Mouse (Mus musculus) gastrocnemius, postnatal 14 days (tissue): ENCODE results near the gene Dsp. TPM values are rescaled to one million over a fixed set of nuclear protein-coding genes. Genes with fewer than 3 reads are reported as not detected.

Experiments
- DNase-seq: peaks from one replicate; pipeline ENCODE4 v3.0.0; 2021; ENCODE audit warnings: mixed read lengths
- intact Hi-C: fragments of 180-260 bp; cut with DNase I; formaldehyde crosslinking; loops from one replicate; pipeline ENCODE4 v1.15.1; 2025; ENCODE audit warnings: low total_unique reads
- total RNA-seq, 2 experiments: library from RNA; stranded (reverse); gene quantifications; 2 replicates each; pipeline ENCODE4 v1.2.3; 2021

Gene Dsp
- total RNA-seq, 2 experiments from 2014 or later = 0.02 to 0.06 TPM

- DNase-seq = no peak
- intact Hi-C loops = no loop called here
Measured at GRCm38 (mm10) chr13:38164932-38165331, 13.8 kb downstream of the Dsp start.

- intact Hi-C loops = no loop called here
- no peak for DNase-seq
Measured at GRCm38 (mm10) chr13:38167056-38167455, 16.0 kb downstream of the Dsp start.

GRCm38 (mm10) chr13:38170707-38171144 is 19.6 kb downstream of the Dsp start:
- no peak for DNase-seq
- intact Hi-C loops = no loop called here

DNA sequence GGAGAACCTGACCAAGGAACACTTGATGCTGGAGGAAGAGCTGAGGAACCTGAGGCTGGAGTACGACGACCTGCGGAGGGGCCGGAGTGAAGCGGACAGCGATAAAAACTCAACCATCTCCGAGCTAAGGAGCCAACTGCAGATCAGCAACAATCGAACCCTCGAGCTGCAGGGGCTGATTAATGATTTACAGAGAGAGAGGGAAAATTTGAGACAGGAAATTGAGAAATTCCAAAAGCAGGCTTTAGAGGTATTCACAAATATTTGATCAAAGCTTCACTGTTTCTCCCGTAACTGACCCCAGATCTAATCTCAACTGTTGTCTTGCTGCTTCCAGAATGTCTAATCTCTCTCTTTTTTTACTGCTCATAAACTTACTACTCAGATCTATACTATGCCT is 42.3 kb downstream of the Dsp start:
- no peak for DNase-seq
- intact Hi-C loops = no loop called here

GRCm38 (mm10) chr13:38201413-38201812 is 50.3 kb downstream of the Dsp start:
- no peak for DNase-seq
- intact Hi-C loops = loop anchor here (10.0 kb wide), 1 partner anchor 137 kb away; no protein-coding TSS in a partner anchor

GRCm38 (mm10) chr13:38204171-38204570 is 53.1 kb downstream of the Dsp start:
- no peak for DNase-seq
- intact Hi-C loops = loop anchor here (10.0 kb wide), 1 partner anchor 139 kb away; no protein-coding TSS in a partner anchor

DNA sequence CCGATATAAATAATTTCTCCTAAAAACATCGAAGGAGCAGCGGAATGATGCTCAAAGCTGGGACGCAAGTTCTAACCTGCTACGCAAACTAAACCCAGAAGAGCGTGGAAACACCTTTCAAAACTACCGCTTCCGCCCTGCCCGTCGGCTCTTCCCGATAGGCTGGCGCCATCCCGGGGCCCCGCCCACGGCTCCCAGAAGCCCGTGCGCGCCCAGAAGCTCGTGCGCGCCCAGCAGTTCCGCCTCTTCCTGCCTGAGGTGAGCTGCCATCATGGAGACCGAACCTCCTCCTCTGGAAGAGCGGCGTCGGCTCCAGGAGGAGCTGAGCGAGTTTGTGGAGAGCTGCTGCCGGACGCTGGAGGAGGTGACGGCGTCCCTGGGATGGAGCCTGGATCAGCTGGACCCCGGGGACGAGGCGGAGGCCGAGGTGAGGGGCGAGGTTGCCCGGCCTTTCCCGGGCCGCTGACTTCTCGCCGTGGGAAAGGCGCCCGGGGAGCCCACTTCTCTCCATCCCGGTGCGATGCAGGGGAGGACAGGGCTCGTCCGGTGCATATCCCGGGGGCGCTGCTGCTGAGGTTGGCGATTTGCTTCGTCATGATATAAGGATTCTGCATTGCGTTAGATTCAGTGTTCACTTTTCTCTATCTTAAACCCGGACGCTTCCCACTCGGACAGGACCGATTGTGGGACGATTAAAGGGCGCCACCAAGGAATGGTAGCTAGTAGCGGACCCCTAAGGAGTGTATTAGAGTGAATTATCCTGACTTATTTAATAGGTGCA is 53.8 kb downstream of the Dsp start, which contains the start of gene Snrnp48:
Snrnp48 (plus strand) TSS at position 237 of the 781 bp plus-strand sequence.
- DNase-seq = peak; percentile 89
- intact Hi-C loops = loop anchor here (10.0 kb wide), 1 partner anchor 140 kb away; no protein-coding TSS in a partner anchor

DNA sequence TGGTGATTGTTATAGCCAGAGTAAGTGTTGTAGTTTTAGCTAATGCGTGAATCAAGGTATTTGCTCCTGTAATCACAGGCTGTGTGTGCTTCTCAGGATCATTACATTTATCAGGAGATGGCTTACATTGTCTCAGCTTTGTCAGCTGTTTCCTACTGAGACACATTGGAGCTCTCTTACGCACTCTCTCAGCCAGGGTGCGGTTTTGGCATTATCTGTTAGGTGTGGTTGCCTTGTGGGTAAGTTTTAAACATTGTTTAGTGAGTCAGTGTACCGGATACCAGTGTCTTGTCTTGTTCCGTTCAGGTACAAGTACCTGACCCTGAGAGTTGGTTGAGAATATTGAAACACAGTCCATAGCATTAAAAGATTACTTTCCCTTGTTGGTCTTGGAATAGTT is 60.0 kb downstream of the Dsp start:
- intact Hi-C loops = no loop called here
- DNase-seq = no peak

DNA sequence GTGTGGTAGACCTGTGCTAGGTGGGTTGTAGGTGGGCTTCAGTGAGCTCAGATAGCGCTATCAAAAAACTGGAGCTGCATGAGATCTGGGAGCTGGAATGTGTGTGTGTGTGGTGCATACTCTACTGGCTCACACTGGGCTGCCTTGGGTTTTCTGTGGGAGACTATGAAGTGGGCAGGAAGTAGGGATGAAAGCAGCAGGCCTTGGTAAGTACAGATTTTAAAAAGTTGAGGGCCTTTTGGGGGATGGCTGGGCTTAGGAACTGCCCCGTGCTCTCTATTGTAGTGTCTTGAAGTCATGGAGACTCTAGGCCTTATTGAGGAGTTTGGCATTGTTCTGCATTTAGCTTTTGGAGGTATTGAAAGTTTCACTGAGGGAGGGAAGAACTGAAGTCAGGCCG is 67.6 kb downstream of the Dsp start:
- intact Hi-C loops = no loop called here
- no peak for DNase-seq

GRCm38 (mm10) chr13:38220331-38220730 is 69.2 kb downstream of the Dsp start:
- intact Hi-C loops = no loop called here
- DNase-seq = no peak

- intact Hi-C loops = no loop called here
- DNase-seq = no peak
Measured at GRCm38 (mm10) chr13:38230177-38230821, 79.2 kb downstream of the Dsp start.

GRCm38 (mm10) chr13:38232411-38232810 is 81.3 kb downstream of the Dsp start:
- DNase-seq = no peak
- intact Hi-C loops = no loop called here

GRCm38 (mm10) chr13:38232856-38233625 is 81.9 kb downstream of the Dsp start:
- intact Hi-C loops = no loop called here
- no peak for DNase-seq

GRCm38 (mm10) chr13:38234651-38235050 is 83.6 kb downstream of the Dsp start:
- no peak for DNase-seq
- intact Hi-C loops = no loop called here

DNA sequence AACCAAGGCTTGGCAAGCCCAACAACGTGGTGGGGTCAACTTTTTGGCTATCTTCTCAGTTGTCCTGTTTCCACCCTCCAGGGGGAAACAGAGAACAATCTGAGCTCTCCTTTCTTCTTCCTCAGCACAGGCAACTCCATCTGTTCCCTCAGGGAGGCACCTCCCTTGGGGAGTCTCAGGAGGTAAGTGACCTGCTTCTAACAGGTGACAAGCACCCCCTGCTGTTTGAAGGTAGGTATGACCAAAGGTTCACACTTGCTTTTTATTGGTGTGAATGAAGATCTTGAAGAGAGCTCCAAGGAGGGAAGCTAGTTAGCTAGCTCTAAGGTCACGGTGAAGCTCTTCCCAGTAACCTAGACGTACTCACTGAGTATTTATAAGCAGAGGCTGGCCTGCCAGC is 84.3 kb downstream of the Dsp start:
- DNase-seq = no peak
- intact Hi-C loops = no loop called here

DNA sequence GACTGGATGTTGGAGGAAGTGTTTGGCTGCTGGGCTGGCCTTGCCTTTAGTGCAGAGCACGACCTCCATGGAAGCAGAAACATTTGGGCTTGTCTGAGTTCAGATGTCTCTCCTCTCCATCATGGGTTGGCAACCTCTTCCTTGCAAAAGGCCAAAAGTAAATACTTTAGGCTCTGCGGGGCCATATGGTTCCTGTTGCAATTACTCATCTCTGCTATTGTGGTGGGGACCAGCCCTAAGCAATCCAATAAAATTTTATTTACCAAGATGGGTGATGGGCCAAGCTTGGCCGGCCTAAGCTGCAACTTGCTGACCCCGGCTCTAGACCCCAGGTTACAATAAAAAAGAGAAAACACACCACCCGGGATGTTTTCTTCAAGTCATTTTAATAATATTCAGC is 97.1 kb downstream of the Dsp start:
- no peak for DNase-seq
- intact Hi-C loops = no loop called here
